Mouse (Mus musculus) layer of hippocampus, adult 8-10 months (tissue): ENCODE data around the gene Hivep1. TPM values are rescaled to one million over a fixed set of nuclear protein-coding genes. Genes with fewer than 3 reads are reported as not detected.

Experiments
- DNase-seq, 2 experiments: peaks; one replicate each; pipeline ENCODE4 v3.0.0; 2022; ENCODE audit warnings: low spot score in 2 of 2
- total RNA-seq, 4 experiments: library from RNA; stranded (reverse); gene quantifications; 2 replicates each; pipeline ENCODE4 v1.2.4; 2022

Gene Hivep1
- 10 to 100 TPM; 25.8 to 32.3 (median 31.3) TPM for total RNA-seq

- DNase-seq: peak; percentile 25 to 43
Measured at GRCm38 (mm10) chr13:42051961-42052695, at the start of gene Hivep1. TSS of gene Hivep1 (plus strand) at chr13:42052021.

DNA sequence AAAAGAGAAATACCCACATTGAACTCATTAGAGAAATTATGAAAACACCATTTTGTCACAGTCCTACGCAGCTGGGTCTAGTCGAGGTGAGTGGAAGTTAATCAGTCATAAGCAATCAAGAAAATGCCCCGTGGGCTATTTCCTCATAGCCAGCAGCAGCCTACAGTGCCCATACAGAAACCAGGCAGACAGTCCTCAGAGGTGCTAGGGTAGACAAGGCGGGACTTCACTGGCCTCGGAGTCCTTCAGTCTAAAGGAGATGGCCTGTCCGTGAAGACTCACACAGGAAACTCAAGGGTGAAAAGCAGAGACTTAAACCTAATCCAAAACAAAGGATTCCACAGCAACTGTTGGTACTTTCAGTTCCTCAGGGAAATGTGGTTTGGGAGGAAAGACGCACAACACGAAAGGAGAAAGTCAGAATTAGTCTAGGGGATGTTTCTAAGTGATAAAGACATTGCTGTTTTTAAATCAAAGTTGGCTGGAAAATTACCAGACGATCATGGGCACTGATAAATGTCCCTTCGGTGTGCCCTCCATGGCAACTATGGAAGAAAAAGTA, 36.3 kb upstream of the Hivep1 start:
- no peak for DNase-seq

- DNase-seq: no peak
Measured at GRCm38 (mm10) chr13:42016218-42016617, 35.6 kb upstream of the Hivep1 start.

DNA sequence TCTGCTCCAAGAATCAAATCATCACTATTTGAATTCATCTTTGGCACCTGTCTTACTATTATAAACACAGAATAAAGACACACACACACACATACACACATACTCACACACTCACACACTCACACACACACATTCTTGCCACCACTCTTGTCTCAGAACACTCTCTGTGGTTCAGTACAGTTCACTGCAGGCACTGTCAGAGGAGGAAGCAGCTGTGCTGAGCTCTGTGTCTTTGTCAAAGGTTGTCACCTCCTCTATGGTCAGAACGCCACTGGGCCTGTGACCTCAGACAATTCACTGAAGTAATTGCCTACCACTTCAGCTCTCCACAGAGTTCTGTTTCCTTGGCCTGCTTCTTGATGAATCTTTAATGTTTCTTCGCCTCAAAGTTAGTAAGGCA, 33.5 kb upstream of the Hivep1 start:
- no peak for DNase-seq

GRCm38 (mm10) chr13:42041203-42041602, 10.6 kb upstream of the Hivep1 start:
- DNase-seq: no peak

DNA sequence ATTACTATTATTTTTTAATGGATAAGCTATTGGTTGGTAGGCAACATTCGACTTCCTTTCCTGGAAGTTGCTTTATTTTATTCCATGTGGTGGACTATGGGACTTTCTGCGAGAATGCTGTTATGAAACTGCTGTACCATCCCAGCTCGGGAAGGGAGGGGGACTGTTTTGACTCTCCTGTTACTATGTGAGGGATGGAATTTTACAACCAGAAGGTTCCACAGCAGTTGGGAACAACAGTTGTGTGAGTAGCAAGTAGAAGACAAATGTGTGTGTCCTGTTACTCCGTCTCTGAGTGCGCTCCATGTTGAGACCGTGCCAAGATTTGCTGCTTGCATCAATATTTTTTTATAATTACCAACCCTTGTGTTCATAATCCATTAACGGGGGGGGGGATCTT, 8.4 kb upstream of the Hivep1 start:
- DNase-seq: peak in 1 of 2 experiments; percentile 14

DNA sequence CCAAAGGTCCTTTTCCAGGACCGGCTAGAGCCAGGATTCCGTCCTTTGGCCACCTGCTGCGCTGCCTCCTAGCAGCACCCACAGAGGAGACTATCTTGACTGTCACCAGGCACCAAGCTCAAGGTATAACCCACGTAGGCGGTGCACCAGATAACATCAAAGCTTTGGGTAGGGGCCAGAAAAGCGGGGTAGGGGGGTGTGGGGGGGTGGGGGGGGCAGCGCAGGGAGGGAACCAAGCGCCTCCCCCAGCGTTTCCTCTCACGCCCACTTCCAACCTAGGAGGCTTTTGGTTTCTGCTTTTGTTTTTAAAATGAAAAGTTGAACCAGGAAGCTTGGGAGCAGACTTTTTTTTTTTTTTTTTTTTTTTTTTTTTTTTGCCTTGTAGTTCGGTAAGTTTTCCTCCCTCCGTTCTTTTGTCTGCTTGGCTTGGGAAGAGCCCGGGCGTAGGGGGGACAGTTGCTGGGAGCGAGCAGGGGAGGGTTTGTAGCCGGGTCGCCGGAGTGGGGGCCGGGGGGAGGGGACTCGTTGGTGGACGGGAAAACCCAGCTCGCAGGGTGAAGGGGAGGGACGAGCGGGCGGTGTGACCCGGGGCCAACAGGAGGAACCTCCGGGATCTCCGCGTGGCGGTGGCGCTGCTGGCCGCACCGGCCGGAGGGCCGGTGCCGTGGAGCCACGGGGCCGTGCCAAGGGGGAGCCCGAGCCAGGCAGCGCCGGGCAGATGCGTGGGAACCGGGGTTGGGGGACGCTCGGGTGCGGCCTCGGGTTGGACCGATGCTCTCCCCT, 2.6 kb upstream of the Hivep1 start:
- DNase-seq: peak; percentile 21 to 51

- DNase-seq: no peak
Measured at GRCm38 (mm10) chr13:42049774-42050125, 2.1 kb upstream of the Hivep1 start.

DNA sequence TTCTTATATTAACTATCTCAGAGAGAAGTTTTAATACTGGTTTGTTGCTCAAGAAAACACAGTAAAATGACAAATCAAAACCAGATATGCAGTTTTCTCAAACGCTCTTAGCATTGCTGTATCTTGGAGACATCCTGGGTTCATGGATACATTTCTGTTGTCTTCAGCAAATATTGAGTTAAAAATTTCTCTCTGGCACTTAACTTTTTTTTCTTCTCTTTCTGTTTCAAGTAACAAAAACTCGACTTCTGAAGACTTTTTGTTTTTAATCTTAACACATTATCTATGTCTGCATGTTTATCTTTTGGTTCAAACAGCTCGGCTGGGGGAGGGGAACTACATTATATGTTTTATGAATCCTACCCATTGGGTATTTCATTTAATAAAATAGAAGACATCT, 1.7 kb upstream of the Hivep1 start:
- DNase-seq: no peak

DNA sequence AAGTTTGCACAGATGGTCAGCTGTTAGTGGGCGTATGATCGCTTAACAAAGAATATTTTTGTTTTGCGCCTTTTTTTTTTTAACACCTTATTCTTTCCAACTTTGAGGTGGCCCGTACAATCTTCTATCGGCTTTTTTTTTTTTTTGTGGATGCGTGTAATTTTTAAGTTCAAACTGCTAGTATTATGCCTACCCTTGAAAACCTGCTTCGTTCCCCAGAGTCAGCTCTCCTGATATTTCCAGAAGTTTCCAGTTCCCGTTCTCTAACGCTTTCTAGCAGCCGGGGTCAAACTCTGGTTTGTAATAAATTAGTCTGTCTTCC, 980 bp upstream of the Hivep1 start:
- DNase-seq: no peak

GRCm38 (mm10) chr13:42051202-42051906, 467 bp upstream of the Hivep1 start:
- DNase-seq: peak; percentile 89 to 90

DNA sequence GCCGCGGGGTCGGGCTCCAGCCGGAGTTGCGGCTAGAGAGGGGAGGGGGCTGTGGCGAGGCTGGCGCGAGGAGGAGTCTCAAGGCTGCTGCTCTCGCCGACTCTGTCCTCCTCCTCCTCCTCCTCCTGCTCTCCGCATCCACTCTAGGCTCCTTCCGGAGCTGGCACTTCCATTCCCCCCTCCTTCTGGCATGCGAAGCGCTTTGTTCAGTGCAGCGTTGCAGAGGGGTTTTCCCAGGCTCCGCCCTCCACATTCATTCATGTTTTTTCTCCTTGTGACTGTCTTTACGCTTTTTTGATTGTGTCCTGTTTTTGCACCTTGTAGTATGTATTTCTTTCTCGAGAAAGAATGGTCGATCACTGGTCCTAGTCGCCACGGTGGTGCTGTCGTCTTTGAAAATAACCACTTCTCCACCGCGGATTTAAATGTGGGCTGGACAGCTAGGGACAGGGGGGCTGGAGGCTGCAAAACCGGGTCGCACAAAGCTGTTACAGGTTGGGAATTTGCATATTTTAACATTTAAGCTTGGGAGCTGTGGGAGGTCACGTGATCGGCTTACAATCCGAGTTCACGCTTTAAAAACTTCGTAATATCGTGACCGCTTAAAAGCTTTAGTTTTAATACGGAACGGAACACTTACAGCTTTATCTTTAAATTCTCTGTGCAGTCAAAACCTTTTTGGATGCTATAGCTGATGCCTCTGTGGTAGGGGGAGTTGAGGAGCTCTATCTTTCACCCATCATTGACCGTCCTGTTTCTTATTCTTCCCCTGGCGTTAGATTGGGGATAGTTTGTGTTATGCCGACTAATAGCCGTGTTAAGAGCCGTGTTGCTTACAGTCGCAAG, 1.1 kb downstream of the Hivep1 start:
- peak; percentile 41 to 49 for DNase-seq

GRCm38 (mm10) chr13:42053656-42054055, 1.8 kb downstream of the Hivep1 start:
- DNase-seq: no peak

GRCm38 (mm10) chr13:42054138-42054537, 2.3 kb downstream of the Hivep1 start:
- no peak for DNase-seq

DNA sequence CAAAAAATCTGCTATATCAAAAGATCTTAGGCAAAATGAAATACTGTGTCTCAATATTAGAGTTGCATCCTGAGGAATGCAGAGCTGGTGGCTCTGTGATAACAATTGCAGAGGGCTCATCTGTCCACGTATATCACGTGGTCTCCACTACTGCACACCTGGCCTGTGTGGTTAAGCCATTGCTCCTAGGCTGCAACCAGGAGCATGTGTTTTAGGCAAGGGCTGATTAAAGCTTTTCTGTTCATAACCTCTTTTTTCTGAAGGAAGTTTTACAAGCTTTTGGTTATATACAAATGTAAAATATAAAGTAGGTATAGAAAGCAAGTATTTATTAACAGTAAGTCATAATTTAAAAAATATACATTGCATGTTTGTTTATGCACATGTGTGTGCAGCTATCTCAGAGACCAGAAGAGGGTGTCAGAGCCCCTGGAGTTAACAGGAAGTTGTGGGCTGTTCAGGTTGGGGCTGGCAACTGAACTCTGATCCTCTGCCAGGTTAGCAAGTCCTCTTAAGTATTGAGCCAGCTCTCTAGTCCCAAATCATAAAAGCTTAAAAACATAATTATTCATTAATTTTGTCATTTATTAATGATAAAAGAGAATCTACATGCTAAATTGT, 5.0 kb downstream of the Hivep1 start:
- DNase-seq: no peak

DNA sequence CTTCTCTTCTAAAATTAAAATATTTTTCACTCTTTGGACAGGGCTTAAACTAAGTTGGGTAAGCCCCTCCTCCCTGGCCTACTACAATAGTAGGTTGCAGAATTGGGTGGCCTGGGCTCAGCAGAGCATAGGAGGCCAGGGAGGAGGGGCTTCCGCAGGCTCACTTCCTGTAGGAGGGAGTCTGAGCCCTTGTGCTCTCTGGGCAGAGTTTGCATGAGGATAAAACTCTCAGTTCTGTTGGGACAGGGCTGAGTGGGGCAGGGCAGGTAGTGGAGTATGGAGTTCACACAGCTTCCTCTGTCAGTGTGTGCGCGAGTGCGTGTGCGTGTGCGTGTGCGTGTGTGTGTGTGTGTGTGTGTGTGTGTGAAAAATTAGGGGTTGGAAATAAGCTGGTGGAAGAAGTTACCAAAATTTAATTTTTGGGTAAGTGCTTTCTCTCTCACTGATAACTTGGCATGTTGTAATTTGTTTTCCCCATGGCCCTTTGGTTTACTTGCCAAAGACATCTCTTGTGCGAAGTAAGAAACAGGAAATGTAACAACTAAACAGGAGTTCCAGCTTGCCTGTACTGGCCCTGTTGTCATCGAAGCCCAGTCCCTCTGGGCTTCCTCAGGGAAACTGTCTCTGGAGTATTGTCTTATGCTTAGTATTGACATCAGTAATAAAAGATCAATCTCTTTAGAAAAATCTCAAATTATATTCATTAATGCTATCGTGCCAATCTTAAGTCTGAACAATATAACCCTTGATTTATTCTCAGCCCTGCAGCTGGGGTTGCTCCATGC, 9.2 kb downstream of the Hivep1 start:
- DNase-seq: no peak

- DNase-seq: no peak
Measured at GRCm38 (mm10) chr13:42064257-42064656, 12.4 kb downstream of the Hivep1 start.

DNA sequence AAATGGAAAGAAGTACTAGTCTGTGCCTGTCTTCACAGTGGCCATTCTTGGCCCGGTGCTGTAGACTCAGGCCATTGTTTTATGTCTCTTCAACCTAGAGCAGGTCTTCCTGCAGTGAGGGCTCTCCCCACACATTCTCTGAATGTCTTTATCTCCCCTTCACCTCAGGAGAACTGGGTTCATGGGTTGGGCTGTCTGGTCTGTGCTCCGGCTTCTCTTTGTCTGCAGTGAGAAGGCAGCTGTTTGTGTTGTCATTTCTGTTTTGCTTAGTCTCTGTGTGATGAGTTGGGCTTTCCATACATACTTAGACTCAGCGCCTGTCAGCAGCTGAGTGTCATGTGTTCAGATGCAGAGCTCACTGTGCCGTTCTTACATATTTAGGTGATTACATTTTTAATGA, 18.4 kb downstream of the Hivep1 start:
- no peak for DNase-seq

- no peak for DNase-seq
Measured at GRCm38 (mm10) chr13:42071011-42071410, 19.2 kb downstream of the Hivep1 start.

DNA sequence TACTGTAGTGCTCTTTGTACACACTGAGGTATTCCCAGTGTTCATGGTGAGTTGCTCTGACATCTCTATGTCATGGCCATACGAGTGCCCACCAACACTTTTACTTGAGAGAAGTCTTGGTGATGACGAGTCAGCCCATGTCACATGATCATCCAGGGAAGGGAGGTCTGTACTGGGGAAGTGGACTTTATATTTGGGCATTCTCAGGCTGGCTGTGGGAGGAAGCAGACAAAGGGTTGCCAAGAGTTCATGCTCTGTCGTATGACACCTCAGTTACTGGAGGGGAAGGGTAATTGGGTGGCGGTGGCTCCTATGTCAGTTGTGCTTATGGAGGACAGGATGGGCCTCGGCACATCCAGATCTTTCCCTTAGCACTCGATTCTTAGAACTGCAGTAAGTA, 21.5 kb downstream of the Hivep1 start:
- DNase-seq: no peak
